Mouse (Mus musculus): ENCODE results near the gene Fev. TPM values are rescaled to one million over a fixed set of nuclear protein-coding genes. Genes with fewer than 3 reads are reported as not detected.

Gene Fev
- polyA plus RNA-seq (2014; fragmentation: Illumina TruSeq; extraction: RNeasy Lipid Tissue Mini Kit (QIAGEN cat#74804); ENCODE audit: low replicate concordance): 0.67 TPM

GRCm38 (mm10) chr1:74885369-74886042 is at the start of gene Fev:
TSS of gene Fev (minus strand) at chr1:74885419.

GRCm38 (mm10) chr1:74893134-74893855 is 8.1 kb upstream of the Fev start, which contains the start of gene Cryba2:
TSS of gene Cryba2 (minus strand) at chr1:74893143.

GRCm38 (mm10) chr1:74854306-74855056 is 30.7 kb downstream of the Fev start, which contains the start of gene Cdk5r2:
TSS of gene Cdk5r2 (plus strand) at chr1:74854934.

Other genes starting within 250 kb of the Fev start
- gene Ttll4, start 223.7 kb downstream of the Fev start, polyA plus RNA-seq (2014; fragmentation: Illumina TruSeq; extraction: RNeasy Lipid Tissue Mini Kit (QIAGEN cat#74804); ENCODE audit: low replicate concordance): 17.1 TPM
- gene Cyp27a1, start 171.8 kb downstream of the Fev start, polyA plus RNA-seq (2014; fragmentation: Illumina TruSeq; extraction: RNeasy Lipid Tissue Mini Kit (QIAGEN cat#74804); ENCODE audit: low replicate concordance): 12.9 TPM
- gene Prkag3, start 136.2 kb downstream of the Fev start, polyA plus RNA-seq (2014; fragmentation: Illumina TruSeq; extraction: RNeasy Lipid Tissue Mini Kit (QIAGEN cat#74804); ENCODE audit: low replicate concordance): 0.22 TPM
- not detected for gene Wnt6, start 113.5 kb downstream of the Fev start, polyA plus RNA-seq (2014; fragmentation: Illumina TruSeq; extraction: RNeasy Lipid Tissue Mini Kit (QIAGEN cat#74804); ENCODE audit: low replicate concordance)
- gene Wnt10a, start 93.9 kb downstream of the Fev start, polyA plus RNA-seq (2014; fragmentation: Illumina TruSeq; extraction: RNeasy Lipid Tissue Mini Kit (QIAGEN cat#74804); ENCODE audit: low replicate concordance): not detected
- not detected for gene Cdk5r2, start 30.5 kb downstream of the Fev start, polyA plus RNA-seq (2014; fragmentation: Illumina TruSeq; extraction: RNeasy Lipid Tissue Mini Kit (QIAGEN cat#74804); ENCODE audit: low replicate concordance)
- not detected for gene Cryba2, start 7.7 kb upstream of the Fev start, polyA plus RNA-seq (2014; fragmentation: Illumina TruSeq; extraction: RNeasy Lipid Tissue Mini Kit (QIAGEN cat#74804); ENCODE audit: low replicate concordance)
- not detected for gene Cfap65, start 50.2 kb upstream of the Fev start, polyA plus RNA-seq (2014; fragmentation: Illumina TruSeq; extraction: RNeasy Lipid Tissue Mini Kit (QIAGEN cat#74804); ENCODE audit: low replicate concordance)
- gene Ihh, start 66.3 kb upstream of the Fev start, polyA plus RNA-seq (2014; fragmentation: Illumina TruSeq; extraction: RNeasy Lipid Tissue Mini Kit (QIAGEN cat#74804); ENCODE audit: low replicate concordance): 0.33 TPM
- not detected for gene Nhej1, start 239.8 kb upstream of the Fev start, polyA plus RNA-seq (2014; fragmentation: Illumina TruSeq; extraction: RNeasy Lipid Tissue Mini Kit (QIAGEN cat#74804); ENCODE audit: low replicate concordance)
- not detected for gene Slc23a3, start 248.5 kb upstream of the Fev start, polyA plus RNA-seq (2014; fragmentation: Illumina TruSeq; extraction: RNeasy Lipid Tissue Mini Kit (QIAGEN cat#74804); ENCODE audit: low replicate concordance)

Data from small intestine, adult 10 weeks (tissue).